Mouse (Mus musculus) heart, adult 2 months (tissue): ENCODE data around the gene Cstad. TPM values are rescaled to one million over a fixed set of nuclear protein-coding genes. Genes with fewer than 3 reads are reported as not detected.

Experiments used
- DNase-seq, 2 experiments: peaks; one replicate each; pipeline ENCODE4 v3.0.0; 2021
- H3K27ac ChIP-seq: fragments of 200-600 bp; 2 replicates; pipeline ENCODE4 v1.8.1; 2022
- H3K27me3 ChIP-seq: fragments of 200-500 bp; 2 replicates; pipeline ENCODE4 v1.6.1; 2012; ENCODE audit warnings: mild to moderate bottlenecking, low read length, inconsistent platforms, mixed read lengths; ENCODE audit not compliant: control insufficient read depth, insufficient read depth
- H3K36me3 ChIP-seq: fragments of 200-500 bp; 2 replicates; pipeline ENCODE4 v1.6.1; 2012; ENCODE audit warnings: low read length, inconsistent platforms; ENCODE audit not compliant: control insufficient read depth, insufficient read depth
- H3K4me1 ChIP-seq: fragments of 200-500 bp; 2 replicates; pipeline ENCODE4 v1.6.1; 2011; ENCODE audit warnings: low read length; ENCODE audit not compliant: control insufficient read depth, insufficient read depth
- H3K4me3 ChIP-seq: fragments of 200-600 bp; 2 replicates; pipeline ENCODE4 v1.8.1; 2022
- H3K79me2 ChIP-seq: fragments of 200-500 bp; replicated peaks from 2 replicates; pipeline ENCODE4 v1.6.1; 2012; ENCODE audit warnings: mild to moderate bottlenecking, inconsistent platforms, low read length, moderate library complexity, mixed read lengths; ENCODE audit not compliant: control insufficient read depth, insufficient read depth
- H3K9ac ChIP-seq: fragments of 200-500 bp; 2 replicates; pipeline ENCODE4 v1.6.1; 2012; ENCODE audit warnings: low read depth, mild to moderate bottlenecking, control low read depth, inconsistent platforms, low read length, mixed read lengths
- CTCF ChIP-seq: fragments of 200-600 bp; IDR thresholded peaks from 2 replicates; pipeline ENCODE4 v1.8.1; 2022; ENCODE audit warnings: antibody characterized with exemption, mild to moderate bottlenecking, moderate library complexity
- EP300 ChIP-seq: fragments of 200-500 bp; IDR thresholded peaks from 2 replicates; pipeline ENCODE4 v1.6.1; 2011; ENCODE audit warnings: low read depth, low read length, control low read depth; ENCODE audit not compliant: insufficient read depth
- POLR2A ChIP-seq: fragments of 200-500 bp; IDR thresholded peaks from 2 replicates; pipeline ENCODE4 v1.6.1; 2011; ENCODE audit warnings: mild to moderate bottlenecking, low read depth, low read length, control low read depth; ENCODE audit not compliant: insufficient read depth
- WGBS: fragments of 180-500 bp; shearing (Covaris S2); methylation state at CpG from one replicate; pipeline ENCODE4 v1.1.7; 2018; 5-methylcytosine and 5-hydroxymethylcytosine counted together
- intact Hi-C: fragments of 180-260 bp; cut with DNase I; formaldehyde crosslinking; loops from one replicate; pipeline ENCODE4 v1.15.1; 2025
- polyA plus RNA-seq: library from polyadenylated mRNA; depleted of rRNA; stranded (reverse); fragments of >200 nt; gene quantifications from 2 replicates; pipeline ENCODE4 v1.2.3, GENCODE M21; 2012
- total RNA-seq, 2 experiments: library from RNA; stranded (reverse); gene quantifications; 2 replicates each; pipeline ENCODE4 v1.2.3; 2021

The Cstad gene
- total and polyA plus RNA-seq, 3 experiments = 0.73 to 1.0 (median 0.76) TPM

DNA sequence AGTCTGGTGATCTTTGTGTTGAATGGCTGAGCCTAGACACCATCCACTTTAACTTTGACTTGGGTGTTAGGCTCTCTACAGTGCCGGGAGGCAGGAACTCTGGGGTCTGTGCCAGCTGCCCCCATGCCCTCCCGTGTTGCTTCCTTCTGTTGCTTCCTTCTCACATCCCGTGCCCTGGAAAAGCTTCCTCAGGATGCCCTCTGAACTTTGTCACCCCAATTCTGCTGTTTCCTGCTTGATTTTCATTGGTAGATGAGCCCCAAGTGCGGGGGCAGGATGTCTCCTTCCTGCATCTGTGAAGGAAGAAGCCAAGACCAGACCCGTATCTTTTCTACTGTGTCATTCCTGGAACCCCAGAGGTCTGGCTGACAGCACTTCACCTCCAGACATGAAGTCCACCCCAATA, 41.4 kb downstream of the Cstad start:
- no peaks in the 10 kb centered on the region for H3K27me3 ChIP-seq
- no peak for DNase-seq
- H3K79me2 ChIP-seq = no peaks in the 10 kb centered on the region
- no peaks in the 10 kb centered on the region for H3K36me3 ChIP-seq
- H3K4me3 ChIP-seq = no peak overlapping the region
- H3K9ac ChIP-seq = no peak overlapping the region
- peaks cover 10% of the 10 kb centered on the region for H3K4me1 ChIP-seq
- H3K27ac ChIP-seq = peak overlapping the region; percentile 55
- WGBS = 43% methylated on average over 5 of the region's 5 CpGs
- 0 out of 2 replicates have a peak, but pooled peaks have one; percentile 44 for TF ChIP-seq EP300
- TF ChIP-seq POLR2A = no peak
- TF ChIP-seq CTCF = no peak
- intact Hi-C loops = no loop called here

- WGBS = 94% methylated on average over 6 of the region's 6 CpGs
- H3K79me2 ChIP-seq = no peaks in the 10 kb centered on the region
- no peaks in the 10 kb centered on the region for H3K27me3 ChIP-seq
- no peak for DNase-seq
- H3K27ac ChIP-seq = no peak overlapping the region
- no peaks in the 10 kb centered on the region for H3K36me3 ChIP-seq
- intact Hi-C loops = no loop called here
- no peak overlapping the region for H3K4me3 ChIP-seq
- H3K9ac ChIP-seq = no peak overlapping the region
- peaks cover 10% of the 10 kb centered on the region for H3K4me1 ChIP-seq
- TF ChIP-seq POLR2A (no peak), EP300 (no peak), CTCF (no peak)
Observed at GRCm38 (mm10) chr2:30637991-30638390, 43.2 kb downstream of the Cstad start.

GRCm38 (mm10) chr2:30640021-30640481, 45.2 kb downstream of the Cstad start:
- intact Hi-C loops = no loop called here
- 0 out of 2 replicates have a peak overlapping the region, but pooled peaks have one; percentile 9 for H3K9ac ChIP-seq
- H3K27ac ChIP-seq = no peak overlapping the region; the same call in 1 of the 2 replicates
- TF ChIP-seq EP300 = no peak
- no peak for TF ChIP-seq POLR2A
- TF ChIP-seq CTCF = no peak
- no peak overlapping the region for H3K4me3 ChIP-seq
- H3K27me3 ChIP-seq = no peaks in the 10 kb centered on the region
- peaks cover 10% of the 10 kb centered on the region for H3K4me1 ChIP-seq
- WGBS = 28% methylated on average over 11 of the region's 11 CpGs
- H3K36me3 ChIP-seq = no peaks in the 10 kb centered on the region
- H3K79me2 ChIP-seq = no peaks in the 10 kb centered on the region
- no peak for DNase-seq

DNA sequence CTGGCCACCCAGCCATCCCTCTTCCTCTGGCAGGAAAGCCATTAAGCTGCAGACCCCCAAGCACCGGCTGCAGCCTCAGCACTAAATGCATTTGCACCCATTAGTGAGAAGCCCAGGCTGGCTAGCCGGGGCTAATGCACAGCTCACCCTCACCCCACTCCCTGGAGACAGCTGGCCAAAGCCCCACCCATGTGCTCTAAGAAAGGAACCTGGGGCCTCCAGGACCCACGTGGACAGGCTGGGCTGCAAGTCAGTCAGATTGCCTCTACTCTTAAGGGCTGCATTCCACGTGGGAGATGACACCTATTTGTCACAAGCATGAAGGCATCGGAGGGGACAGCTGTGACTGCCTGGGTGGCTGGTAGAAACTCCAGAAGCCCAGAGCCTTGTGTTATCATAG, 48.0 kb downstream of the Cstad start:
- H3K36me3 ChIP-seq = no peaks in the 10 kb centered on the region
- no peak for TF ChIP-seq CTCF
- no peak for TF ChIP-seq POLR2A
- TF ChIP-seq EP300 = no peak
- H3K27ac ChIP-seq = no peak overlapping the region
- H3K27me3 ChIP-seq = no peaks in the 10 kb centered on the region
- no peak overlapping the region for H3K4me3 ChIP-seq
- H3K4me1 ChIP-seq = peaks cover 10% of the 10 kb centered on the region
- 16% methylated on average over 5 of the region's 5 CpGs for WGBS
- H3K79me2 ChIP-seq = no peaks in the 10 kb centered on the region
- no peak overlapping the region for H3K9ac ChIP-seq
- no peak for DNase-seq
- intact Hi-C loops = no loop called here

GRCm38 (mm10) chr2:30643422-30643821, 48.6 kb downstream of the Cstad start:
- 77% methylated on average over 7 of the region's 7 CpGs for WGBS
- H3K79me2 ChIP-seq = no peaks in the 10 kb centered on the region
- H3K27me3 ChIP-seq = no peaks in the 10 kb centered on the region
- H3K36me3 ChIP-seq = no peaks in the 10 kb centered on the region
- no peak for TF ChIP-seq POLR2A
- TF ChIP-seq EP300 = no peak
- TF ChIP-seq CTCF = no peak
- DNase-seq = no peak
- H3K9ac ChIP-seq = no peak overlapping the region
- peaks cover 10% of the 10 kb centered on the region for H3K4me1 ChIP-seq
- intact Hi-C loops = no loop called here
- no peak overlapping the region for H3K27ac ChIP-seq
- no peak overlapping the region for H3K4me3 ChIP-seq

- no peaks in the 10 kb centered on the region for H3K36me3 ChIP-seq
- intact Hi-C loops = no loop called here
- H3K27me3 ChIP-seq = no peaks in the 10 kb centered on the region
- H3K79me2 ChIP-seq = no peaks in the 10 kb centered on the region
- H3K4me1 ChIP-seq = peaks cover 3% of the 10 kb centered on the region
- peak overlapping the region; percentile 33; the same call in 1 of the 2 replicates for H3K27ac ChIP-seq
- peak; percentile 56 to 58 for DNase-seq
- H3K9ac ChIP-seq = no peak overlapping the region
- TF ChIP-seq POLR2A (no peak), EP300 (no peak), CTCF (no peak)
- H3K4me3 ChIP-seq = no peak overlapping the region
- WGBS = 39% methylated on average over 5 of the region's 5 CpGs
Observed at GRCm38 (mm10) chr2:30646833-30647232, 52.0 kb downstream of the Cstad start.
